Mouse (Mus musculus) midbrain, embryonic 16.5 days (tissue): ENCODE measurements around the gene Usp34. TPM values are rescaled to one million over a fixed set of nuclear protein-coding genes. Genes with fewer than 3 reads are reported as not detected.
"Not testable (repeated sequence)": the region's sequence is repeated elsewhere in the genome, so short reads cannot be mapped to it uniquely, and the experiment has no call there.

Experiments used
- ATAC-seq: fragments of 200-750 bp; cut with Nextera tagmentation; 2 replicates; pipeline ENCODE4 v1.8.0; 2017; ENCODE audit warnings: moderate TSS enrichment
- H3K27ac ChIP-seq: fragments of 300-500 bp; sonication (generic); 2 replicates; pipeline ENCODE4 v1.5.1; 2014; ENCODE audit warnings: mild to moderate bottlenecking, low read length, mixed read lengths
- H3K27me3 ChIP-seq: fragments of 300-500 bp; sonication (generic); 2 replicates; pipeline ENCODE4 v1.6.1; 2014; ENCODE audit warnings: low read depth, low read length, mixed read lengths; ENCODE audit not compliant: control insufficient read depth, insufficient read depth
- H3K36me3 ChIP-seq: fragments of 300-500 bp; sonication (generic); 2 replicates; pipeline ENCODE4 v1.6.1; 2014; ENCODE audit warnings: mild to moderate bottlenecking, low read length, moderate library complexity, mixed read lengths; ENCODE audit not compliant: control insufficient read depth, insufficient read depth
- H3K4me1 ChIP-seq: fragments of 300-500 bp; sonication (generic); 2 replicates; pipeline ENCODE4 v1.6.1; 2014; ENCODE audit warnings: mild to moderate bottlenecking, low read length, mixed read lengths; ENCODE audit not compliant: control insufficient read depth, insufficient read depth
- H3K4me2 ChIP-seq: fragments of 300-500 bp; sonication (generic); 2 replicates; pipeline ENCODE4 v1.6.1; 2014; ENCODE audit warnings: mild to moderate bottlenecking, low read length, mixed read lengths
- H3K4me3 ChIP-seq: fragments of 300-500 bp; sonication (generic); 2 replicates; pipeline ENCODE4 v1.5.1; 2014; ENCODE audit warnings: low read depth, mild to moderate bottlenecking, low read length, moderate library complexity, mixed read lengths
- H3K9ac ChIP-seq: fragments of 300-500 bp; sonication (generic); 2 replicates; pipeline ENCODE4 v1.6.1; 2014; ENCODE audit warnings: low read depth, low read length, mixed read lengths
- H3K9me3 ChIP-seq: fragments of 300-500 bp; sonication (generic); replicated peaks from 2 replicates; pipeline ENCODE4 v1.6.1; 2014; ENCODE audit warnings: mild to moderate bottlenecking, low read length, mixed read lengths; ENCODE audit not compliant: control insufficient read depth, poor library complexity, severe bottlenecking
- whole genome bisulfite sequencing: fragments of 180-500 bp; shearing (Covaris S2); extraction: QIAGEN DNeasy Blood & Tissue Kit; methylation state at CpG from one replicate; pipeline ENCODE4 v1.1.7; 2014; 5-methylcytosine and 5-hydroxymethylcytosine counted together
- polyA plus RNA-seq: library from polyadenylated mRNA; unstranded; fragments of >200 nt; fragmentation: Nextera tagmentation; extraction: Ambion mirVana; gene quantifications from 2 replicates; pipeline ENCODE4 v1.2.1, GENCODE M21; 2015

The Usp34 gene
- polyA plus RNA-seq, 1 experiment from 2014 or later: 32.3 TPM

GRCm38 (mm10) chr11:23430013-23430412, 123.3 kb downstream of the Usp34 start:
- Histone ChIP-seq H3K36me3 (peaks cover 20% of the 10 kb centered on the region), H3K27ac (no peak overlapping the region), H3K4me2 (no peak overlapping the region), H3K4me3 (no peak overlapping the region), H3K9ac (no peak overlapping the region), H3K4me1 (no peaks in the 10 kb centered on the region), H3K9me3 (no peaks in the 10 kb centered on the region), H3K27me3 (no peaks in the 10 kb centered on the region)
- WGBS: 93% methylated on average over 2 of the region's 2 CpGs
- no peak for ATAC-seq

GRCm38 (mm10) chr11:23436076-23436475, 129.4 kb downstream of the Usp34 start:
- Histone ChIP-seq H3K4me3 (no peak overlapping the region), H3K4me2 (no peak overlapping the region), H3K9ac (no peak overlapping the region), H3K9me3 (no peaks in the 10 kb centered on the region), H3K27ac (no peak overlapping the region), H3K27me3 (no peaks in the 10 kb centered on the region), H3K4me1 (no peaks in the 10 kb centered on the region), H3K36me3 (peaks cover 21% of the 10 kb centered on the region)
- WGBS: 82% methylated on average over 2 of the region's 2 CpGs
- ATAC-seq: no peak

DNA sequence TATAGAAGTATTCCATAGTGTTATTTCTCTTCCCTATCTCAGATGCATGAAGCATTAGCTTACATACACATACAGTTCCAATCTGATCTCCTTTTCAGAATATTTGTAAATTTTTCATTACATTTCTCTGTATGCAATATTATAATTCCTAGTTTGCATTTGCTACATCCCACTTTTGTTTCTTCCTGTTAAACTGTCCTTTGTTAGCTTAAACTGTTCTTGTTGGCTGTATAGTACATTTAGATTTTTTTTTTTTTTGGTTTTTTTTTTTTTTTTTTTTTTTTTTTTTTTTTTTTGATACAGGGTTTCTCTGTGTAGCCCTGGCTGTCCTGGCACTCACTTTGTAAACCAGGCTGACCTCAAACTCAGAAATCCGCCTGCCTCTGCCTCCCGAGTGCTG, 159.2 kb downstream of the Usp34 start:
- H3K27me3 ChIP-seq, ATAC-seq, H3K27ac ChIP-seq, H3K9ac ChIP-seq, H3K4me3 ChIP-seq, H3K4me1 ChIP-seq, H3K4me2 ChIP-seq, H3K9me3 ChIP-seq: not testable (repeated sequence)
- peaks cover 24% of the 10 kb centered on the region for H3K36me3 ChIP-seq
- 96% methylated on average over 2 of the region's 2 CpGs for WGBS

DNA sequence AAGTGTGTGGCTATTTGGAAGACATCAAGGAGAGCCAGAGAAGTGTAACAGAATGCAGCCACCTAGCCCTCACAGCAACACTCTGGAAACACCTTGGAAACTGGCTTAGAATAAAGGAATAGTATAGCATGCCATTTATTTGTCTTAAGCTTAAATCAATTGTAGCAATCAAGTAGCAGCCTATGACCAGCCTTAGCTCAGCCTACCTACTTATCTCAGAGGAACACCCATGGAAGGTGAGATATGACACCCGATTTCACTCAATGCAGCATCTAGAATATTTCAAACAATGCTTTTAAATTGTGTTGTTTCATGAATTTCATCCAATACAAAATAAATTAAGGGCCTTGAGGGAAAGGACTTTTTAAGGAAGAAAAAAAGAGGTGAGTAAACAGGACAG, 183.3 kb downstream of the Usp34 start:
- WGBS: 87% methylated on average over 1 of the region's 1 CpGs
- no peaks in the 10 kb centered on the region for H3K27me3 ChIP-seq
- peaks cover 8% of the 10 kb centered on the region for H3K4me1 ChIP-seq
- no peaks in the 10 kb centered on the region for H3K9me3 ChIP-seq
- H3K27ac ChIP-seq: no peak overlapping the region
- H3K4me3 ChIP-seq: no peak overlapping the region
- ATAC-seq: no peak
- H3K9ac ChIP-seq: no peak overlapping the region
- H3K36me3 ChIP-seq: peaks cover 63% of the 10 kb centered on the region
- no peak overlapping the region for H3K4me2 ChIP-seq

DNA sequence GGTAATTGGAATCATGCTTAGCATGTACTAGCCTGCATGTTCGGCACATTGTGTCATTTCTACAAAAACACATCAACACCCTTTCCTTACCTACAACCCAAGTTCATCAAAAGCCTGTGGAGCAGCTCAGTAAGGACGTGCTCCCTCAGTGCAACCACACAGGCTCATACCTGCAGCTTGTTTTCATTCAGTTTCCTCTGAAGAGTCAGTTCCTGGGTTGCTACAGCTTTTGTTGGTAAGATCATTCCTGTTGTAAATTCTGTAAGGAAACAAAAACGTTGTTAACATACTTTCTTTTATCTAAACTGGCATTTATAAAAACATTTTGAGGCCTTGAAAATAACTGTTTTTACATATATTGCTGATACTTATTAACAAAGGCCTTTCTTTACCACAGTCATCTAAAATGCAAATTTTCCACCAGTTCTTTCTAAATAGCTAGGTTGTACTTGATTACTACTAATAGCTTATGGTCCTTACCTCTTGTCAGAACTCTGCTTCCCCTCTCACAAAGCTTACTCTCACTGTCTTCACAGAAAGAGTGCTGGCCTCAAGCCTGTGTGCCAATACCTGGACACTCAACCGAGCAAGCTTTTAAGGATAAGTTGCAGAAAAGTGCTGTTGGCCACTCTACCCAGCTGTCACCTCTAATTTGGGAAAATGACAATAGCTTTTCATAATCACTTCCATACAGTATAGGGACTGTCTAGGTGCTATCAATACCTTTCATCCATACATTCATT, 185.5 kb downstream of the Usp34 start:
- WGBS: 90% methylated on average over 4 of the region's 4 CpGs
- Histone ChIP-seq H3K9ac (no peak overlapping the region), H3K27ac (no peak overlapping the region), H3K4me3 (no peak overlapping the region), H3K27me3 (no peaks in the 10 kb centered on the region), H3K4me2 (no peak overlapping the region), H3K36me3 (peaks cover 52% of the 10 kb centered on the region), H3K9me3 (no peaks in the 10 kb centered on the region), H3K4me1 (peaks cover 23% of the 10 kb centered on the region)
- no peak for ATAC-seq

- no peaks in the 10 kb centered on the region for H3K27me3 ChIP-seq
- no peak overlapping the region for H3K27ac ChIP-seq
- WGBS: 92% methylated on average over 6 of the region's 6 CpGs
- H3K4me2 ChIP-seq: peak overlapping the region; percentile 74
- no peak overlapping the region for H3K9ac ChIP-seq
- H3K9me3 ChIP-seq: no peaks in the 10 kb centered on the region
- H3K36me3 ChIP-seq: peaks cover 34% of the 10 kb centered on the region
- H3K4me3 ChIP-seq: no peak overlapping the region
- H3K4me1 ChIP-seq: peaks cover 25% of the 10 kb centered on the region
- ATAC-seq: no peak
These were observed 188.5 kb downstream of the Usp34 start for GRCm38 (mm10) chr11:23495231-23495630.

- Histone ChIP-seq H3K27ac (peak overlapping the region; percentile 96), H3K4me2 (peak overlapping the region; percentile 74), H3K4me3 (peak overlapping the region; percentile 87), H3K36me3 (peaks cover 23% of the 10 kb centered on the region), H3K9me3 (no peaks in the 10 kb centered on the region), H3K27me3 (no peaks in the 10 kb centered on the region), H3K4me1 (peaks cover 25% of the 10 kb centered on the region), H3K9ac (peak overlapping the region; percentile 98)
- WGBS: 39% methylated on average over 6 of the region's 6 CpGs
- 0 out of 2 replicates have a peak, but pooled peaks have one; percentile 0 for ATAC-seq
These were observed 190.0 kb downstream of the Usp34 start for GRCm38 (mm10) chr11:23496661-23497060.

DNA sequence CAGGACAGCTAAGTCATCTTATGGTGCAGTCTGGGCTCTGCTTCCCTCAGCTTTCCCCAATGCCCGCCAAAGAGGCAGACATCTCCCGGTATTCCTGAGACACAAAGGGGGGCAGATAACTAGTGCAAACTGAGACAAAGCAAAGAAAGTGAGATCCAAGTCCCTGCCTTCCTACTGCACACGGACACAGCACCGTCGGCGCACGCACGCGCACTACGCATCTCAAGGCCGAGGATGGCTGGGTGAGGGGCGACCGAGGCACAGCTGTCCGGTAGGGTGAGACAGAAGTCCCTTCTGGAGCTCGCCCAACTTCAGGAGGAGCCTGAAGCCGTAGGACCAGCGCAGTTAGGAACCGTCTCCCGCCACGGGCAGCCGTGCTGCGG, 190.6 kb downstream of the Usp34 start:
- 0% methylated on average over 22 of the region's 22 CpGs for WGBS
- peak overlapping the region; percentile 96 for H3K27ac ChIP-seq
- peak overlapping the region; percentile 74 for H3K4me2 ChIP-seq
- ATAC-seq: peak; percentile 92
- peaks cover 25% of the 10 kb centered on the region for H3K4me1 ChIP-seq
- H3K9me3 ChIP-seq: no peaks in the 10 kb centered on the region
- no peaks in the 10 kb centered on the region for H3K27me3 ChIP-seq
- peaks cover 17% of the 10 kb centered on the region for H3K36me3 ChIP-seq
- peak overlapping the region; percentile 87 for H3K4me3 ChIP-seq
- H3K9ac ChIP-seq: peak overlapping the region; percentile 98

DNA sequence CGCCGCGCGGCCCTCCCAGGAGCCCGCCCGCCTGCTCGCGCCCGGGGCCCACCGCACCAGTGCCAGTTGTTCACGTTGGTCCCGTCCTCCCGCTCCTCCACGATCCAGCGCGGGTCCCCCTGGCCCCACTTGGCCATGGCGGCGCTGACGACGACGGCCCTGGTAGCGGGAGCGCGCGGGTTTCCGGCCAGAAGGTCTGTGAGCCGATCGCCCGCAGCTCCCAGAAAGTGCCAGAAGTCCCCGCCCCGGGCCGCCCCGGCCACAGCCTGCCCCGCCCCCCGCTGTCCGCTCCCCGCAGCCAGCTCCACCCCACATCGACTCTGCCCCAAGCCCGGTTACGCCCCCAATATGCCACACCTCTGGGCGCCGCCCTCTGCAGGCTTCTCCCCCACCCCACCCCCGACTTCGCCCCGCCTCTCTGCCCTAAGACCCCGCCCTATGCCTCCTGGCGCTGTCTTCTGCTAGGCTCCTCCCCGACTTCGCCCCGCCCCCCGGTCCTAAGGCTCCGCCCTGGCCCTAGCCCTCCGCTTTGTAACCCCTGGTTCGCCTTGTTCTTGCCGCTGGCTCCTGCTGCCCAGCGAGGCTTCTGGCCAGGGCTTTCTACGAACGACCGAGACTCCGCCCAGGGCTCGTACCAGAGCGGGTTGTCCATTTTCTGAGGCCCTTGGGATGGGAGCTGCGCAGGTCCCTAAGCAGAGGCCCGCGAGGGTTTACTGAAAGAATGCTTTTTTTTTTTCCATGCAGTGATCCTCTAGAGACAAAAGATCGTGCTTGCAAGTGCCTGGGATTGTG, 191.2 kb downstream of the Usp34 start, which contains the start of gene Ahsa2:
Gene Ahsa2, minus strand, starts transcription at position 313 of the 792 bp plus-strand sequence.
- H3K9ac ChIP-seq: peak within 1 kb of the TSS; percentile 98
- peak within 1 kb of the TSS; percentile 96 for H3K27ac ChIP-seq
- peaks cover 25% of the 10 kb centered on the region for H3K4me1 ChIP-seq
- H3K27me3 ChIP-seq: no peaks in the 10 kb centered on the region
- peak; percentile 94 for ATAC-seq
- 1% methylated on average over 56 of the region's 66 CpGs for WGBS
- peaks cover 11% of the 10 kb centered on the region for H3K36me3 ChIP-seq
- no peaks in the 10 kb centered on the region for H3K9me3 ChIP-seq
- peak within 1 kb of the TSS; percentile 74 for H3K4me2 ChIP-seq
- peak within 1 kb of the TSS; percentile 87 for H3K4me3 ChIP-seq
